Comparison of ENCODE assay signal across 27 mouse cellular contexts in genomic region chr6:36891820-36892219, GRCm38 (mm10).
DNase-seq lines count a peak whose midpoint lies in the region; ATAC-seq lines count a peak whose summit lies in the region.
"Had no signal": no experiment of that assay in that cellular context is flagged by ENCODE, and none has a peak within 500 bp of the region (broad histone marks: within the 10 kb centered on the region; RNA-seq: fewer than 3 reads in every experiment).

No protein-coding gene starts in this region.

- no peak overlapping the region for H3K4me2 ChIP-seq in hindbrain, embryonic 13.5 days
- H3K4me2 ChIP-seq in hindbrain, embryonic 11.5 days (replicated peaks; ENCODE audit: low read depth, low read length): no peak overlapping the region
- H3K4me2 ChIP-seq in midbrain, embryonic 13.5 days (replicated peaks): no peak overlapping the region
- H3K4me2 ChIP-seq in midbrain, embryonic 15.5 days: no peak overlapping the region
- H3K4me2 ChIP-seq: forebrain, embryonic 12.5 days; heart, embryonic 11.5 days; intestine, embryonic 15.5 days had no signal

- no peak overlapping the region for H3K9ac ChIP-seq in hindbrain, embryonic 13.5 days
- H3K9ac ChIP-seq in hindbrain, embryonic 11.5 days (ENCODE audit: low read depth, low read length): no peak overlapping the region
- H3K9ac ChIP-seq in midbrain, embryonic 13.5 days (replicated peaks): no peak overlapping the region
- no peak overlapping the region for H3K9ac ChIP-seq in midbrain, embryonic 15.5 days
- H3K9ac ChIP-seq: forebrain, embryonic 12.5 days; forebrain, postnatal 0 days; intestine, embryonic 15.5 days; liver, embryonic 14.5 days had no signal

- ATAC-seq in frontal cortex, adult (ENCODE audit: low TSS enrichment): peak; percentile 64
- ATAC-seq in hindbrain, embryonic 13.5 days (ENCODE audit: low FRiP score): no peak
- no peak for ATAC-seq in hindbrain, embryonic 11.5 days (ENCODE audit: low FRiP score)
- no peak for ATAC-seq in midbrain, embryonic 13.5 days
- ATAC-seq in midbrain, embryonic 15.5 days (replicated peaks): no peak
- ATAC-seq: forebrain, postnatal 0 days; intestine, embryonic 15.5 days had no signal

- no peak for DNase-seq in frontal cortex, postnatal 10 days (ENCODE audit: low spot score in 2 of 2)
- no peak for DNase-seq in hindbrain, embryonic 11.5 days (ENCODE audit: low spot score)
- DNase-seq in lung, postnatal 10 days: no peak
- DNase-seq: adrenal gland, postnatal 10 days; cerebellum, adult 11 months; cerebellum, adult 9-10 months; cerebellum, postnatal 36 days; embryo, embryonic 11 days; forebrain, postnatal 0 days; gastrocnemius, postnatal 14 days; kidney, adult 2 months; kidney, postnatal 36 days; layer of hippocampus, postnatal 36 days; left cerebral cortex, postnatal 4 days; liver; lung, adult 2 months; lung, postnatal 14 days; thymus, postnatal 4 days had no signal

- H3K36me3 ChIP-seq in hindbrain, embryonic 13.5 days: no peaks in the 10 kb centered on the region
- no peaks in the 10 kb centered on the region for H3K36me3 ChIP-seq in hindbrain, embryonic 11.5 days (ENCODE audit: control insufficient read depth, insufficient read depth, low read length)
- H3K36me3 ChIP-seq in midbrain, embryonic 13.5 days: no peaks in the 10 kb centered on the region
- H3K36me3 ChIP-seq in midbrain, embryonic 15.5 days (replicated peaks): no peaks in the 10 kb centered on the region
- H3K36me3 ChIP-seq: forebrain, embryonic 12.5 days; G1E; intestine, embryonic 15.5 days had no signal

- peaks cover 16% of the 10 kb centered on the region for H3K4me1 ChIP-seq in hindbrain, embryonic 13.5 days (replicated peaks)
- H3K4me1 ChIP-seq in hindbrain, embryonic 11.5 days (replicated peaks; ENCODE audit: control insufficient read depth, insufficient read depth, low read length): no peaks in the 10 kb centered on the region
- peaks cover 4% of the 10 kb centered on the region; the same call in 1 of the 2 replicates for H3K4me1 ChIP-seq in midbrain, embryonic 13.5 days (replicated peaks)
- no peaks in the 10 kb centered on the region for H3K4me1 ChIP-seq in midbrain, embryonic 15.5 days
- H3K4me1 ChIP-seq: intestine, embryonic 15.5 days had no signal

- H3K4me3 ChIP-seq in hindbrain, embryonic 13.5 days: no peak overlapping the region
- no peak overlapping the region for H3K4me3 ChIP-seq in hindbrain, embryonic 11.5 days (ENCODE audit: low read depth, low read length)
- H3K4me3 ChIP-seq in midbrain, embryonic 13.5 days (replicated peaks): no peak overlapping the region
- H3K4me3 ChIP-seq in midbrain, embryonic 15.5 days: no peak overlapping the region
- H3K4me3 ChIP-seq: forebrain, embryonic 12.5 days; intestine, embryonic 15.5 days had no signal

- H3K9me3 ChIP-seq in hindbrain, embryonic 13.5 days: no peaks in the 10 kb centered on the region
- no peaks in the 10 kb centered on the region for H3K9me3 ChIP-seq in hindbrain, embryonic 11.5 days (ENCODE audit: control insufficient read depth, low read length)
- no peaks in the 10 kb centered on the region for H3K9me3 ChIP-seq in midbrain, embryonic 13.5 days
- H3K9me3 ChIP-seq in midbrain, embryonic 15.5 days: no peaks in the 10 kb centered on the region
- H3K9me3 ChIP-seq: forebrain, embryonic 12.5 days; G1E; intestine, embryonic 15.5 days had no signal

- peak overlapping the region; percentile 44; the same call in 1 of the 2 replicates for H3K27ac ChIP-seq in hindbrain, embryonic 13.5 days
- no peak overlapping the region for H3K27ac ChIP-seq in hindbrain, embryonic 11.5 days (ENCODE audit: low read depth, low read length)
- peak overlapping the region; percentile 12; the same call in 1 of the 2 replicates for H3K27ac ChIP-seq in midbrain, embryonic 13.5 days
- H3K27ac ChIP-seq in midbrain, embryonic 15.5 days: no peak overlapping the region
- H3K27ac ChIP-seq: forebrain, embryonic 12.5 days; intestine, embryonic 15.5 days; liver, embryonic 14.5 days had no signal

- 74% methylated on average over 5 of the region's 5 CpGs for WGBS in hindbrain, embryonic 13.5 days
- WGBS in hindbrain, embryonic 11.5 days: 78% methylated on average over 5 of the region's 5 CpGs
- 78% methylated on average over 5 of the region's 5 CpGs for WGBS in midbrain, embryonic 13.5 days
- WGBS in midbrain, embryonic 15.5 days: 70% methylated on average over 5 of the region's 5 CpGs

- no peaks in the 10 kb centered on the region for H3K27me3 ChIP-seq in hindbrain, embryonic 13.5 days
- no peaks in the 10 kb centered on the region for H3K27me3 ChIP-seq in hindbrain, embryonic 11.5 days (ENCODE audit: control insufficient read depth, insufficient read depth, low read length)
- no peaks in the 10 kb centered on the region for H3K27me3 ChIP-seq in midbrain, embryonic 13.5 days
- H3K27me3 ChIP-seq in midbrain, embryonic 15.5 days (replicated peaks): no peaks in the 10 kb centered on the region
- H3K27me3 ChIP-seq: forebrain, embryonic 12.5 days; intestine, embryonic 15.5 days had no signal

Comparison
In these comparisons a context has a peak if more than half of its experiments do, and no peak if none do; other contexts are left out.
1. H3K27ac ChIP-seq: peak in hindbrain, embryonic 13.5 days (single experiment) and midbrain, embryonic 13.5 days (single experiment); none in hindbrain, embryonic 11.5 days (single experiment) and midbrain, embryonic 15.5 days (single experiment).